Mouse (Mus musculus) layer of hippocampus, adult 9-10 months (tissue): ENCODE measurements around the gene Rab5if.
A peak's percentile ranks its signal among the peaks of the same experiment; 100 is the strongest.
"Not testable (repeated sequence)": the region's sequence is repeated elsewhere in the genome, so short reads cannot be mapped to it uniquely, and the experiment has no call there.

Source experiments
- DNase-seq: peaks from one replicate; pipeline ENCODE4 v3.0.0; 2022; ENCODE audit warnings: low spot score

Rab5if gene

GRCm38 (mm10) chr2:156887017-156887416 is 24.1 kb downstream of the Rab5if start, which contains the start of gene Sla2:
Sla2 (minus strand) TSS chr2:156887192.
- no peak for DNase-seq

DNA sequence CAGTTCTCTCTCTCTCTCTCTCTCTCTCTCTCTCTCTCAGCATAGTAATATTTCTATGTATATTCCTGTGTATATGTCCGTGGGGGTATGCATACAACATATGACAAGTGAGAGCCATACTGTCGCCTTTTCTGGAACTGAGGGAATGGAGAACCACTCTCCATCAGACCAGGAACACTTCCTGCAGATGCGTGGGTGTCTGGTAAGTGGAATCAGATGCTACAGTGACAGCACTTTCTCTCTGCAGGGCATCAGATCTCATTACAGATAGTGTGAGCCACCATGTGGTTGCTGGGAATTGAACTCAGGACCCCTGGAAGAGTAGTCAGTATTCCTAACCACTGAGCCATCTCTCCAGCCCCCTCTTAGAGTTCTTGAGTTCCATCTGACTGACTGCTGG is 25.6 kb downstream of the Rab5if start:
- no peak for DNase-seq

DNA sequence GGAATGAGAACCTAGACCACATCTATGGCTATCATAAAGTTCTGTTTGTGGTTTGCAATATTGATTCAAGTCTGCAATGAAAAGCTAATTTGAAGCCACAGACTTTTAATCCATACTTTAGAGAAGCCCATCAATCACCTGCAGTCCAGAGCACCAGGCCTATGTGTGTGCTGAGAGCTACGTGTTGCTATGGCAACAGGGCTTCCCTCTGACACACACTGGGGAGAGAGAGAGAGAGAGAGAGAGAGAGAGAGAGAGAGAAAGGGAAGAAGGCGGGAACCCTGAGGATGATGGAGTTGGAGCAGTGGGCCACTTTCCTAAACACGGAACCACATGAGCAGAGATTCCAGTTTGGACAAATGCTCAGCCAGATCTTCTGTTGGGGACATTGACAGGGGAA is 29.3 kb downstream of the Rab5if start:
- DNase-seq, result no peak

DNA sequence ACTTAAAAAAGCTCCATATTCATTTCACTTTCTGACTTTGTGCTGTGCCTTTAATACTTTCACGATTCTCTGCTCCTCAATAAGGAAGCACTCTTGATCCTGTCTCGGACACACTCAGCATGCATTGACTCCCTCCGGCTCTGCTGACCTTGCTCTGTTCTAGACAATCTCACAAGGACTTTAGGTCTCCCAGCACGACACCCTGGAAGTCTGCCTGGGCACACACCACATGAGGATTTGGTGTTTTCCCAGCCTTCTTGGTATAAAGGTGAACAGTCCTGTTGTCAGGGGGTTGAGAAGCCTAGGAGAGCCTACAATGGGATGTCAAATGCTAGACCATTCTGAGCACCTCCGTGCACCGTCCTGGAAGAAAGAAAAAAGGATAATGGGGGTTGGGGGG is 29.9 kb downstream of the Rab5if start:
- DNase-seq, result no peak

DNA sequence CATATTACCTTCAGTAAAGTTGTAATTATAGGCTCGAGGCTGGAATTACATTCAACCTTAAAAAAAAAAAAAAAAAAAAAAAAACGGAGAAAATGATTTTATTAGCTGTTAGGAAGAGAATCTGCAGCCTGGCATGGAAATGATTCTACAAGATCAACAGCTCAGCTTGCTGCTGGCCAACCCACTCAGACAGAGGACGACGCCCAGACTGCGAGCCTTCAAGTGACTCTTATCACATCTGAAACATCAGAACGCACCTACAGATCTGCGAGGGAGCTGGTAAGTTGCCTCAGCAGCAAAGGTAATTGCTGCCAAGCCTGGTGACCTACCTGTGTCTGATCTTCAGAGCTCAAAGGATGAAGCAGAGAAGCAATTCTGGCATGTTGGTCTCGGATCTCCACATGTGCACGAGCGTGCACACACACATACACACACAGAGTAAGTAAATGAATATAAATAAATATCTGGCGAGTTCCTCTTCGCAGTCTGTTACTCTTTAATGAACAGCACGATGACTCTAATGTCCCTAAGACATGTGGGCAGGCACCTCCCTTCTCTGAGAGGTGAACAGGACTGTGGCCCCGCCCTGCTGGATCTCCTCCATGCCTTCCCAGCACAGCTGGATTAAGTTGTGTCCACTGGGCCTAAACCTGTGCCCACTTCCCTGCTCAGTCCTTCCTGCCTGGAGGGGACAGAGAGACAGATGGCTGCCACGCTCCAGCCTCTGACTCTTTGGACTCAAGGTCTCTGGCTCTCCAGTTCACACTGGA is 31.8 kb downstream of the Rab5if start:
- DNase-seq, result no peak

DNA sequence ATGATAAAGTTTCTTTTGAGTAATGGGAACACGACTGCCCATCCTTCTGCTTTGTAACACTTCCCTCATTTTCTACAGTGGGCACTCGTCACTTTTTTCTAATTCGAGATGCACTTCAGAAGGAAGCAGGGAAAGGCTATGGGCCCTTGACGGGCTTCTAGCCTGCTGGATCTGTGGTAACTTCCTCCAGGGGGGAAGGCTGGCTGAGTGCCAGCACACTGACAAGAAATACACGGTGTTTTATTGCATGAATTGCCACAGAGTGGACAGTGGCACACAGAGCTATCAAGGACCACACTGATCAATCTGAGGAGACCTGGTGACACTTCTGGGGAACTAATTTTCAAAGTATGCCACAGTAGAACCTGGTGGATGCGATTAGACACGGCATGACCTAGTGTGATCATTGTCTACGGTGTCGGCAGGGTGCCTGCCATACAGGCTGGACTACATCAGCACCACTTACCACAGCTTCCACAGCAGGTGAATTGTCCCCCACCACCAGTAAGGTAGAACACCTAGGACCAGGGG is 33.5 kb downstream of the Rab5if start:
- DNase-seq, result no peak

GRCm38 (mm10) chr2:156897034-156897433 is 34.1 kb downstream of the Rab5if start:
- DNase-seq, result no peak

GRCm38 (mm10) chr2:156898374-156898773 is 35.4 kb downstream of the Rab5if start:
- DNase-seq, result no peak

- no peak for DNase-seq
Measured at GRCm38 (mm10) chr2:156899184-156899583, 36.3 kb downstream of the Rab5if start.

GRCm38 (mm10) chr2:156901344-156901743 is 38.4 kb downstream of the Rab5if start:
- no peak for DNase-seq

DNA sequence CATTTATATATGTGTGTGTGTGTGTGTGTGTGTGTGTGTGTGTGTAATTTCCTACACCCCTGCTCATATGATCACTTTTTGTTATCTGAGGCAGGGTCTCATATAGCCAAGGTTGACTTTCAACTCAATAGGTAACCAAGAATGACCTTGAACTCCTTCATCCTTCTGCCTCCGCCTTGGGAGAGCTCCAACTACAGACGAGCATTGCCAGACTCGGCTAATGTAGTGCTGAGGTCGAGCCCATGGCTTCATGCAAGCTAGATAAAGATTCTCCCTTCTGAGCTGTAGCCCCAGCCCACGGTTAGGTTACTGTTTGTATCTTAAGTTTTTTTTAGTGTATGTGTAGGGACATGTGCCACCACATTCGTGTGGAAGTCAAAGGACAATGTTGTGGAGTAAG is 39.0 kb downstream of the Rab5if start:
- DNase-seq, result no peak

DNA sequence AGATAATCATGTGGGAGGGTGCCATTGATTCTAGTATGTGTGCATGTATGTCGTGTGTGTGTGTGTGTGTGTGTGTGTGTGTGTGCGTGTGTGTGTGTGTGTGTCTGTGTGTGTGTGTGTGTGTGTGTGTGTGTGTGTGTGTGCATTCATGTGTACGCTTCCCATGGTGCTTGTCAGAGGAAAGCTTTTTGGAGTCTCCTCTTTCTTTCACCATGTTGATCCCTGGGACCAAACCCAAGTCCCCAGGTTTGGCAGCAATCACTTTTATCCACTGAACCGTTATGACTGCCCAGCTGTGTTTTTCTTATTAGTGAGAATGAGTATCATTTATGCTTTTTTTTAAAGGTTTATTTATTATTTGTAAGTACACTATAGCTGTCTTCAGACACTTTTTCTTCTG is 39.5 kb downstream of the Rab5if start:
- DNase-seq, result not testable (repeated sequence)

GRCm38 (mm10) chr2:156903367-156903766 is 40.4 kb downstream of the Rab5if start:
- DNase-seq, result no peak

GRCm38 (mm10) chr2:156904976-156905717 is 42.2 kb downstream of the Rab5if start:
- peak; percentile 77 for DNase-seq

DNA sequence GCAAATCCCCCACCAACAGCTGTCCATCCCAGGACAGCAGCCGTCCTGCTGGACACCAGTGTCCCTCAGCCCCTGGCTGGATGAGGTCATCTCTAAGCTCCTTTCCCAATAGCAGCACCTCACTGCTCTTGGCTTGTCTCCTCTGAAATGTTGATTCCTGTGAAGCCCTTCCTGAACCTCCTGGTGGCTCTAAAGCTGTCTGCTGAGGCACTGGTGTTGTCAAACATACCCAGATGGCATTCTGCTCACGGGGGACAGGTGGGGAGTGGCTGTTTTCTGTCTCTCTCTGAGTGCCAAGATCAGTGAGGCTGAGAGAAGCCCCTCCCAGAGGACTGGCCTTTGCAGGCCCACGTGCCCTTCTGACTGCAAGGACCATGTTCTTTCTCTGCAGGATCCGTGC is 43.0 kb downstream of the Rab5if start:
- DNase-seq, result not testable (repeated sequence)

GRCm38 (mm10) chr2:156913191-156913590 is 50.3 kb downstream of the Rab5if start:
- no peak for DNase-seq

DNA sequence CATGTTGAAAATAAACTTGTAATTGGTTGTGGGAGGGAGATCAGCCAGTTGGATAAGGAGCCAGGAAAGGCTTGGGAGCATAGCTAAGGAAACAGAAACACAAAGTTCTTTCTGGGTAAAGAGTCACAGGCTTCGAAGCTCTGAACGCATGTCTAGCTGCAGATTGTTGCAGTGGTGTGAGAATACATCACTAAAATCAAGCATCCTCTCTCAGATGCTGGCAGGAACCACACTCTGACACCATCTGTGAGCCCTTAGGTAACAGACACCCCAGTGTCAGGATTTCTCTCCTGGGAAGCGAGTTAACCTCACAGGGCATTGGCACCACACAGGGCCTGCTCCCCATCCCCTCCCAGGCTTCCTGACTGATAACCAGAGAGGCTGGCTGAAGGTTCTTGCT is 52.6 kb downstream of the Rab5if start:
- DNase-seq, result no peak

GRCm38 (mm10) chr2:156916419-156917125 is 53.6 kb downstream of the Rab5if start:
- DNase-seq, result no peak

DNA sequence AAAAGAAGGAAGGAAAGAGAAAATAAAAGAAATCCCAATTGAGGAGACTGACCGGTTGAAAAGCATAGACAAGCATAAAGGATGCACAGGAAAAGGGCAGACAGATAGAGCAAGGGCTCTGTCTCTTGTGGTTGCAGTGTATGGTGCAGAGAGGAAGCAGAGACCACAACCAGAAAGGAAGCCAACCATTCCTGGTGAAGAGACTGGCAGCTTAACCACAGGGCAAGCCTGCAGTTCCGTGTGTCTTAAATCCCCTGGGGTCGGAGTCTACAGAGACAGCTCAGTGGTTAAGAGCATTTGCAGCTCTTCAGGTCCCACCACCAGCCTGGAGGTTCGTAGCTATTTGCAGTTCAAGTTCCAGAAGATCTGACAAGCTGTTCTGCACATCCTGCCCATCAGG is 55.6 kb downstream of the Rab5if start:
- no peak for DNase-seq

- not testable (repeated sequence) for DNase-seq
Measured at GRCm38 (mm10) chr2:156919191-156919590, 56.3 kb downstream of the Rab5if start.

- no peak for DNase-seq
Measured at GRCm38 (mm10) chr2:156919796-156920195, 56.9 kb downstream of the Rab5if start.

DNA sequence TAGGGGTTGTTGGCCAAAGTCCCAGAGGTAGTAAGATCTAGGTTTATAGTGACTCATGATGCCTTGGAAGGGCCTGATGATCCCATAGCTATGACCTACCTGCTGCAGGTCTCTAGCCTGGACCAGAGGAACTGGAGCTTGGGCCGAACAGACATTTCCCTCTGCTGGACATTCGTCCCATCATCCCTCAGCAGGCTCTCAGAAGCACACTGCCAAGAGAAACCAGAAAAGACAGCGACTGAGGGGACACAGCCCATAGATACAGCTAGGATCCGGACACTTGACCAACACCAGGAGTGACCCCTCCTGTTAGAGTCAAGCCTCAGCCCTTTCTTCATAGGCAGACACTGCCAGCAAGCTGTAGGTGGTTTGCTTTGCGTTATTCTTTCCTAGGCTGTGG is 60.1 kb downstream of the Rab5if start:
- DNase-seq, result no peak
